Mouse (Mus musculus): ENCODE results near the gene Slc26a9. TPM values are rescaled to one million over a fixed set of nuclear protein-coding genes. Genes with fewer than 3 reads are reported as not detected.
"Not testable (repeated sequence)": the region's sequence is repeated elsewhere in the genome, so short reads cannot be mapped to it uniquely, and the experiment has no call there.

Slc26a9 gene
- polyA plus RNA-seq, 2 experiments from 2014 or later = not detected

DNA sequence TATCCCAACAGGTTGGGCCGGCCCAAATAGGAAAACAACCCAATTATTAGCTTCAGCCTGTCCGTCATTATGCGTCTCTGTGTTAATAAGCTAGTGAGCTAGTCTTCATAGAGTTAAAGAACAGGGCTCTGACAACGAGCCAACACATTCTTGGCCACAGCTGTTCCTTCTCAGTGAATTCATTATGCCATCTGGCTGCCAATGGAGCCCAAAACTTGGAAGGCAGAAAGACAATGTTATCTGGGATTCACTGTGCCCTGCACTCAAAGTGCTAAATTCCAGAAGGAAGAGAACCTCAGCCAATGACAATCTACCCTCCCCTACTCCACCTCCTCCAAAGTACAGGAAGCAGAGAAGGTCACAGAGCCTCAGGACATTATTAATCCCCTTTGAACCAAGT lies 26.8 kb downstream of the Slc26a9 start:
- no peak for ATAC-seq

DNA sequence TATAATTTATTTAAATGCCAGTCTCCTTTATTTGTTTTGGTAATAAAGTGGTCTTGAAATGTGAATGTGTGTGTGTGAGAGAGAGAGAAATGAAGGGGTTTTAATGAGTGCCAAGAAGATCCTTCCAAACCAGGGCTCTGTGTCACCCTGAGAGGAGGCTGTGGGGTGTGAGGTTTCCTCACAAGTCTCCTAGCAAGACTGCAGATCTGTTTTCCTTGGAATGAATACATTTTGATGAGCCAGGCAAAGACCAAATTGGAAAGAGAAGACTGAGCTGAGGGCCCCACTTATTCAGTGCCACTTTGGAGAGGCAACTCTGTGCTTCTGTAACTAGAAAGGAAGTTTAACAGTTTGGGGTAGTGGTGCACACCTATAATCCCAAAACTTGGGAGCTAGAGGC lies 27.6 kb downstream of the Slc26a9 start:
- ATAC-seq = no peak

DNA sequence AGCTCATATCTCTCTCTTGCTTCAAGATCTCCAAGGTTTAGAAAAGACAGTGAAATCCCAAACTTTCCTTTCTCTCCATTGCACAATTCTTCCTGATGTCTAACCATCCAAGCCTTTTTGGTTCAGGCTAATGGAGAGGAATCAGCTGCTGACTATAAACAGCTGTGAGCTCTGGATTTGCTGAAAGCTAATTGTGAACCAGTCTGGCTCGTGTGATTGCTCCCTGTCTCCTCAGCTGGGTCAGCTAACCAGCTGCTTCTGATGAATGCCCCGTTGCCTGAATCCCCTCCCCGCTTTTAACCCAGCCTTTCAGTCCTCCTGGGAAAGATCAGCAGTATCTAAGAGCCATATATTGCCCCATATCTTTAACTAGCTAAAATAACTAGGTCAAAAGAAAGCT lies 50.8 kb downstream of the Slc26a9 start:
- ATAC-seq = no peak

DNA sequence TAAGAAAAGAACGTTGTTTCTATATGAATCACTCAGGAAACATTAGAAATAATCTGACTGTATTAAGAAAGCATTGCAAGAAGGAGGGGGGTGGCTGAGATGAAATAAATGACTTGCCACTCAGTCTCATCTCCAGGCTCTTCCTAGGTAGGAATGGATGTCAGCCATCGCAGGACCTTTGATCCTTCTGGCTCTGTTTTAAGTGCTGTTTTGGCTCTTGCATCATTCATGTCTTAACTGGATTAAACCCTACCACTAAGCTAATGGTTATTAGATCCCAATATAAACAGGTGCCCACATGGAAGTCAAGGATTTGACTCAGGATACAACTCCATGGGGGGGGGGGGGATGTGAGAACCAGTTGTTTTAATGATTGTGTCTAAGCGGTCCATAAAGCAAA lies 51.3 kb downstream of the Slc26a9 start:
- ATAC-seq = no peak

DNA sequence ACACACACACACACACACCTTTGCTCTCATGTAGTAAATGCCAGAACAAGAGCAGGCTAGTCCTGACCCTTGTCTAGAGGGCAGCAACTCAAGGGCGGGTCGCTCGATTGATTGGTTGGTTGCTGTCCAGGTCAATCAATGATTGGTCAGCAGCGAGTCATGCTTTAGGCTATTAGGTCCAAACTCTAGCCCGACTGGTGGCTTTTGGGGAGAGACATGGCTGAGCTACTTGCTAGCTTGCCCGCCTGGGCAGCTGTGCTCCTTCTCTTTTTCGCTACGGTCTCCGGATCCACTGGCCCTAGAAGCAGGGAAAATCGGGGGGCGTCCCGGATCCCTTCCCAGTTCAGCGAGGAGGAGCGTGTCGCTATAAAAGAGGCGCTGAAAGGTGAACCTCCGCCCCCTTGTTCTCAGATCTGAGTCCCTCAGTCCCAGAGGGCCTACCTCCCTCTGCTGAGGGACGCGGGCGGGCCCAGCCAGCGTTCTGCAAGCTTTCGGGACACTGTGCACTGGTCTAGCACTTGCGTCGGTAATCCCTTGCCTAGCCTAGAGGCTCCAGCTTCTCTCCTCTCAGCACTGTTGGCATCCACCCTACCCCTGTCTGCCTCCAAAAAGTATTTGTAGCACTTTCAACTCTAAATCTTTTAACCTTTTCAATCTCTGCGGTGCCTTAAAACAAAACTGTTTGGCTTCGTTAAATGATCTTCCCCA lies 53.5 kb downstream of the Slc26a9 start, which contains the start of gene Pm20d1:
Pm20d1 (plus strand) TSS at position 180 of the 708 bp plus-strand sequence.
- ATAC-seq = no peak

DNA sequence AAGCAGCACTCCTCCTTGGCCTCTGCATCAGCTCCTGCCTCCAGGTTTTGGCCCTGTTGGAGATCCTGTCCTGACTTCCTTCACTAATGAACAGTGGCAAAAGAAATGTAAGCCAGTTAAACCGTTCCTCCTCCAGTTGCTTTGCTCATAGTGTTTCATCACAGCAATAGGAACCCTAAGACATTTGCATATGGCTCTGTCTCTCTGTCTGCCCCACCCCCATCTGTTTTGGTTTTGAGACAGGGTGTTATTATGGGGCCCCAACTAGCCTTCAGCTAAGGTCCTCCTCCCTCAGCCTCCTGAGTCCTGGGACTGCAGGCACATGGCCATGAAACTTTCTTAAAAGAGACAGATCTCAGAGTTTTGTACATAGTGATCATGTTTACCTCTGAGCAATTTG lies 56.2 kb downstream of the Slc26a9 start:
- ATAC-seq = no peak

DNA sequence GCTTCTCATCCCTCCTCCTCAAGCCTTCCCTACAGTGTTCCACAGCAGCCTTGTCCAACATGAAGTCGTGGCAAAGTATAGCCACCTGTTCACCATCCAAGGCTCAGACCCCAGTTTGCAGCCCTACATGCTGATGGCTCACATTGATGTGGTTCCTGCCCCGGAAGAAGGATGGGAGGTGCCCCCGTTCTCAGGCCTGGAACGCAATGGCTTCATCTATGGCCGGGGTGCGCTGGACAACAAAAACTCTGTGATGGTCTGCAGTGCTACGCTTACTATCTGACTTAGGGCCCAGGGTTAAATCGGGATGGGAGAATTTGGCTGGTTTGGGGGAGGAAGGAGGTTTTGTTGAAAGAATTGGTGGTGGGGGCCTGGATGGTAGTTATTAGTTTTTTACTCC lies 57.2 kb downstream of the Slc26a9 start:
- no peak for ATAC-seq

DNA sequence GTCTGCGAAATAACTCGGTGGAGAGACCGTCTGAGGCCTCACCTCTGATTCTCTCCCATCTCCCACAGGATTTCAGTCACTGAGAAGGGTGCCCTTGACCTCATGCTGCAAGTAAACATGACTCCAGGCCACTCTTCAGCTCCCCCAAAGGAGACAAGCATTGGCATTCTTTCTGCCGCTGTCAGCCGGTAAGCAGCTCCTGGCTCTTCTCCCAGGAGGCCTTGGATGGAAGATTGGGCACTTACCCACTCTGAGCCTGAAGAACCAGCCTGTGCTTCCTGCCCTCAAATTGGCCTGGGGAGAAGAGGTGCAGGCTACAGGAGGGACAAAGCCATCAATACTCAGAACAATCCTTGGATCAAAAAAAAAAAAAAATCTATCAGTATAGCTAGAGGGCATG lies 58.8 kb downstream of the Slc26a9 start:
- no peak for ATAC-seq

DNA sequence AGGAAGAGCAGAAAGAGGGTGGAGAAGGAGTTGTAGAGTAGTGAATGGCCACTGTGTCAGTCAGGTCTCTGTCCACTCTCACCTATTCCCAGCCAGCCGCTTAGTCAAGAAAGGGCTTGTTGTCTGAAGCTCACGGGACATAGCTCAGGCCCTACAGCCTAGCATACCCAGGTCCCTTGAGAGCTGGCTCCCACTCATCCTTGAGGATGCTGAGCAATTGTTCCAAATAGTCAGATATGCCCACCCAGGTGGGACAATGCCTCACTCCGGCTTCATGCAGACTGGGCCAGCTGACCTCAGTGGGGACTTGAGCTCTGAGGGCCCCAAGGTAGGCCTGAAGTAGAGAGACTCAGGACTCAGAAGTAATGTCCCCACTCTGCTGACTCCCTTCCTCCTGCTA lies 60.3 kb downstream of the Slc26a9 start:
- ATAC-seq = no peak

DNA sequence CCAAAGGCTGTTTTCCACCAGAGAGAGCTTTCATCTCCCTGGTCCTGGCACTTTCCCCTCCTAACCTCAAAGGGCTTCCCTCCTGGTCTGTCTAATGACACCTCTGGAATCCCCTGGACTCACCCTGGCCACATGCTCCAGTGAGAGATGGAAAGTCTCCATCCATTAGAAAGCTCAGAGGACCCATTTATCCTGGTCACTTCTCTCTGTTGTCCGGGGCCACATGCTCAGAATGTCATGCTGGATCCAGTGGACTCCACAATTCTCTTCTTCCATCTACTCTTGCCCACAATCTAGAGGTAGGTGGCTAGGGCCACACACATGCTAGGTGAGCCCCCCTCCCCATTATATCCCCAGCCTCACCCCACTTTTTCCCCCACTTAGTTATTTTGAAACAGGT lies 65.2 kb downstream of the Slc26a9 start:
- ATAC-seq = no peak

DNA sequence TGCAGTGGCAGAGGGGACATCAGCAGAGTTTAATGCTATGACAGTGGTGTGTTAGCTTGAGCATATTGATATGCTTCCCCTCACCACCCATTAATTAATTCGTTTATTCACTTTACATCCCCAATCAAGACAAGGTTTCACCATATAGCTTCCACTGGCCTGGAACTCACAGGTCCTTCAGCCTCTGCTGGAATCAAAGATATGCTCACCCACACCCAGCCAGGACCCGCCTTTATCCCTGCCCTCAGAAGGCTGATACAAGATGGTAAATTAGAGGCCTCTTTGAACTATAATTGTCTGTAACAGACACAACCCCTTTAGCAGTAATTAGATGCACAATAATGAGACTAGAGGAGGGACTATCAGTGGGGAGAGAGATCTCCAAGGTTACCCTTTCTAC lies 65.8 kb downstream of the Slc26a9 start:
- no peak for ATAC-seq

DNA sequence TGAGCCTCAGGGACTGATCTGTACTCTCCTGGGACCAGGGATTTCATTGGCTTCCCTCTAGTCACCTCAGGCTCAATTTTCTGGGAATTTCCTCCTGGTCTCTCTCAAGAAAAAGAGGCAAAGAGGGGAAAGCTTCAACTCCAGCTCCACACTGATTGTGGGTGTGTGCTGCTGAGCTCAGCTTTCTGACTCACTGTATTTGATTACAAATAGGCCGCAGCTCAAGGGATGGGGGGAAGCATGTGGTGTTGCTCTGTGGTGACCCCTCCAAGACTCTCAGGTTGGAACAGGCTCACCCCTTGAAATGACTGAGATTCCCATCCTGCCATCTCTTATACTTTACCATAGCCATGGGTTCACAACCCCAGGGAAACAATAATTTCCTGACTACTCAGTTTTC lies 67.6 kb downstream of the Slc26a9 start:
- no peak for ATAC-seq

DNA sequence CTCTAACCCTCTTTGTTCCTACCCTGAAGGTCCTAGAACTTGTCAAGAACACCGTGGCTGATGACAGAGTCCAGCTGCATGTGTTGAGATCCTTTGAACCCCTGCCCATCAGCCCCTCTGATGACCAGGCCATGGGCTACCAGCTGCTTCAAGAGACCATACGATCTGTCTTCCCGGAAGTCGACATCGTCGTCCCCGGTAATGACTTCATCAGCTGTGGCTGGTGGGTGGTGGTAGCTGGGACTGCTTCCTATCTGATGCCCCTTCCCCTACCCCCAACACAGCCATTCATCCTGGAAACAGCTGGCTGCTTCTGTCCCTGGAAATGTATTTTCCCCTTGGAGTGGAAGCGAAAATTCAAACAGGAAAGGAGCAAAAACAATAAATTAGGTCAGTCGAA lies 68.2 kb downstream of the Slc26a9 start:
- ATAC-seq = no peak

DNA sequence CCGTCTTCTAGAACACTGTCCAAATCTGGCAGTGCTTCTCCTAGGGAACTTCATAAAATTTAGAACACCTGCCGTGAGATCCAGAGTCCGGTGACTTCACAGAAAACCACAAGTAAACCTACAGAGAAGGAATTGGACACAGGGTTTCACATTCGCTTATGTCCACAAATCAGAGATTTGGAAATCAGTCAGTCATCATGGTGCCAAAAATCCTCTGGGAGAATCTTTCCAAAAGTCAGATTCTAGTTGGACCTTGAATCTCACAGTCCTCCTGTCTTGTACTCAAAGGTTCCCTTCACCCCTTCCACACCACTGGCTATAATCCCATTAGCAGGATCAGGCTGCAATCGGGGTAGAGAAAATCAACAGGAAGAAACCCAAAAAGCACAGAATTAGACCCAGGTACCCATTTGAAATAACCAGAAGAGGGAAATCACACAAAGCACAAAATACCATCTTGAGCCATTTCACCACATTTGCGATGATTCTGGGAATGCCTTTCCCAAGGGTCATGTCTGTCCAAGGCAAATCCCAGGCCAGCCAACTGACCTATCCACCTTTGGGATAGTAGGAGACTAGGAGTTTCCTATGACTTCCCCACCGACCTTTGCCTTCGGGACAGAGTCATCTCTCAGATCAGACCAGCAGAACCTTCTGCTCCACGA lies 68.9 kb downstream of the Slc26a9 start:
- ATAC-seq = no peak

DNA sequence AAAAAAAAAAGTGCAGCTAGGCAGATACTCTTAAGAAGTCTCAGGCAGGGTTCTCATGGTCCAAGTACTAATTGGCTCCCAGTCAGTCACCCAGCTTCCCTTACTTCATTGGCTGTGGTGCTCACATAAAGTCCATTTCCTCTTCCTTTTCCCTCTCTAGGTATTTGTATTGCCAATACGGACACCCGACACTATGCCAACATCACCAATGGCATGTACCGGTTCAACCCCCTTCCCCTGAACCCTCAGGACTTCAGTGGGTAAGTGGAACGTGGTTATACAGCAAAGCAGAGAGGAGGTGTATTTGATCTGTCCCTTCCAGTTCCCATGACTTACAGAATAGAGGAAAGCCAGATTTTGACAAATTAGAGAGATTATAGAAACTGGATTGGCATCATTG lies 69.9 kb downstream of the Slc26a9 start:
- ATAC-seq = no peak

DNA sequence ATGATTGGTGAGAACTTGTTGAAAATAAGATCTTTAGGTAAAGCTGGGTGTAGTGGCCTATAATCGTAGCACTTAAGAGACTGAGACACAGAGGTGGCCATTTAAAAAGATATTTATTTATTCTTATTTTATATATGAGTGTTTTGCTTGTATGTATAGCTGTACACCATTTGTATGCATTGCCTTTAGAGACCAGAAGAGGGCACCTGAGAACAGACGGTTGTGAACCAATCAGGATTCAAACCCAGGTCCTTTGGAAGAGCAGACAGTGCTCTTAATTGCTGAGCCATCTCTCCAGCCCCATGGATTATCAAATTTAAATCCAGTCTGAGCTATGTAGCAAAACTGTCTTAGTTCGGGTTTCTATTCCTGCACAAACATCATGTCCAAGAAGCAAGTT lies 70.4 kb downstream of the Slc26a9 start:
- ATAC-seq = no peak

DNA sequence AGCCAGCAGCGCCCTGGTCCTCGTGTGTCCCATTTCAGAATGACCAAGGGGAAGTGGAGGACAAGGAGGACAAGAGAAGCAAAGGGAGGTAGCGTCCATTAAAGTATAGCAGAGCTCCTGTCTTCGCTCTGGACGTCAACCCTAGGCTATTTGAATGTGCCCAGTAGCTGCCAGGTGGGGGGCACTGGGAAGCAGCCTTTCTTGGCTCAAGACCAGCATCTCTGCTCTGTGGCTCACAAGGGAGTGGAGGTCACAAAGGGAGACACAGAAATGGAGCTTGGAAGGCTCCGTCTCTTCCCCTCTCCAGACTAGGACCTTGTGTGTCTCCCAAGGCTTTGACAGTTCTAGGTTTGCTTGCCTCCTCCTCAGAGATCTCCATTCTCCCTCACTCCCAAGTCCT lies 73.1 kb downstream of the Slc26a9 start:
- ATAC-seq = no peak

DNA sequence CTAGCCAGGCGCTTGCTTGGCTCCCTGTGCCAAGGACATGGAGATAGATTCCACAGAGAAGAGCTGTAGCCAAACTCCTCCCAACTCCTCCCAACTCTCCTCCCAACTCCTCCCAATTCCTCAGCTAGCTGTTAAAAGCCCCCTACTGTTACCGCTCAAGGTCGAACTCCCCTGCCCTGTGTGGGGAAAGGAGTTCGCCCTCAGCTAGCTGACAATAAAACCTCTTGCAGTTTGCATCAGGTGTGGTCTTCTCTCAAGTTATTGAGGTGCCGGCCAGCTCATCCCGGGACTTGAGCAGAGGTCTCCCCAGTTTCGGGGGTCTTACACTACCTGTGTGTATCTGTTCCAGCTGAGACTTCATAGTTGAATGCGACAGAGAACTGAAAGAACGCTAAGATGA lies 76.5 kb downstream of the Slc26a9 start:
- ATAC-seq = not testable (repeated sequence)

DNA sequence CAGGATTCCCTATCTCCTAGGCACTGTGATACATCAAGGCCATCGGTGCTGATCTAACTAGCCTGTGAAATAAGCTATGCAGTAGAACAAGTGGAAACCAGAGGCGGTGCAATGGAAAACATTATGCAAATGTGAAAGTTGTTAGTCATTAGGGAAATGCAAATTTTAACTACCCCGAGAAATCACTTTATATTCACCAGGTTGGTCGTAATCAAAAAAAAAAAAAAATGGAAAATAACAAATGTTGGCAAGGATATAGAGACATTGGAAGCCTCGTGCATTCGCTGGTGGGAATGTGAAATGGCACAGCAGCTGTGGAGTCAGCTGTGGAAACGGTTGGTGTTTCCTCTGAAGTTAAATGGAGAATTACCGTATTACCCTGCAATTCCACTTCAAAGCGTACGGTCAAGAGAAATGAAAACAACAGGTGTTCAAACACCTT lies 77.1 kb downstream of the Slc26a9 start:
- ATAC-seq = peak; percentile 75

Other genes with a start within 250 kb of the Slc26a9 start
- gene Srgap2, start 216.7 kb upstream of the Slc26a9 start, polyA plus RNA-seq (2017; shearing (Covaris generic)) = 10 to 100 TPM; 24.8 to 35.9 TPM
- under 1 TPM; 0.60 to 0.85 TPM for gene Fam72a, start 216.1 kb upstream of the Slc26a9 start, polyA plus RNA-seq (2017; shearing (Covaris generic))
- gene Avpr1b, start 144.8 kb upstream of the Slc26a9 start, polyA plus RNA-seq (2017; shearing (Covaris generic)) = under 1 TPM in 1 of 2 experiments, not detected in 1; 0.11 TPM
- 10 to 100 TPM; 21.7 to 30.2 TPM for gene Ctse, start 105.7 kb upstream of the Slc26a9 start, polyA plus RNA-seq (2017; shearing (Covaris generic))
- not detected for gene Rab7b, start 55.3 kb upstream of the Slc26a9 start, polyA plus RNA-seq (2017; shearing (Covaris generic))
- not detected for gene Pm20d1, start 53.4 kb downstream of the Slc26a9 start, polyA plus RNA-seq (2017; shearing (Covaris generic))
- gene Slc41a1, start 83.5 kb downstream of the Slc26a9 start, polyA plus RNA-seq (2017; shearing (Covaris generic)) = 10 to 100 TPM; 15.0 to 17.9 TPM
- gene Rab29, start 123.2 kb downstream of the Slc26a9 start, polyA plus RNA-seq (2017; shearing (Covaris generic)) = 10 to 100 TPM; 45.6 to 48.2 TPM
- 10 to 100 TPM; 41.6 to 44.3 TPM for gene Nucks1, start 166.5 kb downstream of the Slc26a9 start, polyA plus RNA-seq (2017; shearing (Covaris generic))
- not detected for gene Slc45a3, start 218.9 kb downstream of the Slc26a9 start, polyA plus RNA-seq (2017; shearing (Covaris generic))